Mouse (Mus musculus) adrenal gland, adult 8-10 months (tissue): ENCODE results near the gene Il11. TPM values are rescaled to one million over a fixed set of nuclear protein-coding genes. Genes with fewer than 3 reads are reported as not detected.
"Not testable (repeated sequence)": the region's sequence is repeated elsewhere in the genome, so short reads cannot be mapped to it uniquely, and the experiment has no call there.

Experiments used
- DNase-seq: peaks from one replicate; pipeline ENCODE4 v3.0.0; 2022
- total RNA-seq, 4 experiments: library from RNA; stranded (reverse); gene quantifications; 2 replicates each; pipeline ENCODE4 v1.2.4; 2022

The Il11 gene
- total RNA-seq: under 1 TPM; 0.28 to 0.37 (median 0.32) TPM

DNA sequence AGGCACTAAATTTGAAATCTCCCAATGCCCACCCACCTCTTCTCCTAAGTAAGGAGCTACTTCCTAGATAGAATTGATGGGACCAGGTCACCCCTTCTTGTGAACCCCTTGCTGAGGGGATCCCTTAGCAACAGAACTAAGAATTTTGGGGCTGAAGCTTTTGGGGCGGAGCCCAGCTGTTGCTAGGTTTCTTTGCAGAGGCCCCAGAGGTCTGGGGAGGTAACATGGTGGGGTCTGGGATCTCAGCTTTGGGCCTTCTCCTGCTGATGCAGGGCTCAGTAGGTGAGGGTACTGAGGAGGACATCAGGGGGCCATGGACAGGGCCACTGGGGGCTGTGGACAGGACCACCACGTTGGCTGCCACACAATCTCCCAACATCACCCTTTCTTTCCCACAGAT is at the start of gene Il11, which contains the start of gene Tmem190:
Gene Il11 (minus strand): TSS at position 101 of the 400 bp plus-strand sequence.
Gene Tmem190 (plus strand): TSS at position 179 of the 400 bp plus-strand sequence.
- DNase-seq: no peak

DNA sequence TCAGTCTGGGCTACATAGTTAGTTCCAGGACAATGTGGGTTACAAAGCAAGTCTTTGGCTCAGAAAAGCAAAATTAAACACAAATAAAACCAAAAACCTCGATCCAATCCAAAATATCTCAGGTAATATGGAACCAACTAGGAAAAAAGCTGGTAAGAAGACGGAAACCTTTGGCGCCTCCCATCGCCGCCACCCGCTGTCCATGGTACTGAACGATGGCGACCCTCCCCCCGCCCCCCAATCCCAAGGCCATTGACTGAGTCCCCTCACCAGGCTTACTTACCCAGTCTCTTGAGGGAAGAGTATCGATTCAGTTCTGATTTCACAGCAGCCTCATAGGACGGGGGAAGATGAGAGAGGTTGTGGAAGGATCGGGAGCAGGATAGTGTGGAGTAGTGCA is 47.8 kb upstream of the Il11 start:
- DNase-seq: no peak

DNA sequence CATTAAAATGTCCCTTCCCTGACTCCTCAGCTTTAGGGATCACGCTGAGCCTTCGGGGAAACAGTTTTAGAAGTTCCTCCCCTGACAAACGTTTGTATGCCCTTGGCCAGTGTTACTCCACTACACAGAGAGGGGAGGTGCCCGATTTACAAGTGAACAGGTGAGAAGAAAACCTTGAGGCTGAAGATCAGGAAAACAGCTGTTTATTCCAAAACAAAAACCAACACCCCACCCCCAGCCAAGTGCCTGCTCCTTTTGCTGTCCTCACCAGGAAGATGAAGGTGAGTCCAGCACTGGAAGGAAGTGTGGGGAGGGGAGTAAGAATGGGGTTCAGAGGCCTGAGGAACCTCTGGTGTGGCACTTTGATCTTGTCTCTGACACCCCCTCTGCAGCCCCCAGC is 42.7 kb upstream of the Il11 start:
- DNase-seq: no peak

DNA sequence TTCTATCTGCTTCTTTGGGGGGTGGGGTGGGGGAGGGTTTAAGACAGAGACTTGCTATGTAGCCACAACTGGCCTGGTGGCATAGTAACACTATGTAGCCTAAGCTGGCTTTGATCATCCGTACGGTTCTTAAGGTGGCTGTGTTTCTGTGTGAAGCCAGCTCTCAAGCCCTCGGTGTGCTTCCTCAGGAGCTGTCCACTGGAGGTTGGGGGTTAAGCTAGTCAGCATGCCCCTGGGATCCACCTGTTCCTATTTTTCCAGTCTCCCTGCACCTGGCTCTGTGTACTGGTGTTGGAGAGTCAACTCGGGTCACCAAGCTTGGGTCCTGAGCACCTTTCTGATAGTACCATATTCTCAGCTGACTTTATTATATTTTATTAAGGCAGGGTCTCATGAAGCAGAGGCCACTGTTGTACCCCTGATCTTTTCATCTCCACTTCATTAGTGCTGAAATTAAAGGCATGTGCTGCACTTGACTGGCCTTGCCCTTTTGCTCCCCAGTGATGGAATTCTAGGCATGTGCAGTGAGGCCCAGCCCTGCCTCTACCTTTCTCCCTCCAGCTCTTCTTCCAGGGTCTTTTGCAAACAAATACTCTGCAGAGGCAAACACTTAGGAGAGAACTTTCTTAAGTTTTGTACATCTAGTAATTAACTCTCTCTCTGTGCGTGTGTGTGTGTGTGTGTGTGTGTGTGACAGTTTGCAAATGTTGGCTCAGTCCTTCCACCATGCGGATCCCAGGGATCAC is 39.7 kb upstream of the Il11 start:
- DNase-seq: no peak

DNA sequence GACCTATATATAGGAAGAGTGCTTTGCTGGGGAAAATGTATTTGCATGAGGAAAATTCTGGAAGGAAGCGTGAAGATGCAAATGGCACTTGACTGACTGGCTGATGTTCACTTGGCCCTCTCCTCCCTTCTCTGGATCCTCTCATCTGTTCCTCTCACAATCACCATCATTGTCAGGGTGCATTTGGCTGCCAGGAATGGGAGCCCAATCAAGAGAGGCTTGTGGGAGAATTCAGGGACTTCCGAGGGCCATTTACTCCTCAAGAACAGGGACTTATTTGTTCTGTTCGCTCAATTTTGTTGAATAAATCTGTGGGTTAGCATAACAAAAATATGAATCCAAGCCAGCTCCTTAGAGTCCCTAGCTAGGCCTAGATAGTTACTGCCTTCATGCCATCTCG is 39.0 kb upstream of the Il11 start:
- no peak for DNase-seq

DNA sequence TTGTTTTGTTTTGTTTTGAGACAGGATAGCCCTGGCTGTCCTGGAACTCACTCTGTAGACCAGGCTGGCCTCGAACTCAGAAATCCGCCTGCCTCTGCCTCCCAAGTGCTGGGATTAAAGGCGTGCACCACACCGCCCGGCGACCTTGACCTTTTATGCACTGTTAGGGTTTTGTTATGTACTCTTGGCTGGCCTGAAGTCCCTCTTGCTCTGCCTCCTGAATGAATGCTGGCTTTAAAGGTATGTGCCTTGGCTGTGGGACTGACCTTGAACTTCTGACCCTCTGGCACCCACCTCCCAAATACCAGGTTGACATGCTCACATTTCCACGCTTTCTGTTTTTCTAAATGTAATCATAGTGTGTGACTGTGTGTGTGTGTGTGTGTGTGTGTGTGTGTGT is 38.3 kb upstream of the Il11 start:
- not testable (repeated sequence) for DNase-seq

DNA sequence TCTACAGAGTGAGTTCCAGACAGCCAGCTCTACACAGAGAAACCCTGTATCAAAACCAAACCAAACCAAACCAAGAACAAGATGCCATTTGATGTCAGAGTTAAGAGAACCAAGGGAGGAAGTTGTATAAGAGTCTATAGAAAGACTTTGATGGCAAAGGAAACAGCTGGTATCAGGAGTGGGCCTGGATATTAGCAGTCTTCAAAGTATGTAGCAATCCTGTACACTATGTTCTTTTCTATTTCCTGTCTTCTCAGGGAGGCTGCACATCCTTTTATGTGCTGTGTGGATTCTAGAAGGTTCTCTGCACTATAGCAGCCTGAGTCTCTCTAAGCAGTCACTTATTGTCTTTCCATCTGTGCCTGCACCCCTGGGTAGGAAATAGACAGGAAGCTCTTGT is 33.9 kb upstream of the Il11 start:
- no peak for DNase-seq

DNA sequence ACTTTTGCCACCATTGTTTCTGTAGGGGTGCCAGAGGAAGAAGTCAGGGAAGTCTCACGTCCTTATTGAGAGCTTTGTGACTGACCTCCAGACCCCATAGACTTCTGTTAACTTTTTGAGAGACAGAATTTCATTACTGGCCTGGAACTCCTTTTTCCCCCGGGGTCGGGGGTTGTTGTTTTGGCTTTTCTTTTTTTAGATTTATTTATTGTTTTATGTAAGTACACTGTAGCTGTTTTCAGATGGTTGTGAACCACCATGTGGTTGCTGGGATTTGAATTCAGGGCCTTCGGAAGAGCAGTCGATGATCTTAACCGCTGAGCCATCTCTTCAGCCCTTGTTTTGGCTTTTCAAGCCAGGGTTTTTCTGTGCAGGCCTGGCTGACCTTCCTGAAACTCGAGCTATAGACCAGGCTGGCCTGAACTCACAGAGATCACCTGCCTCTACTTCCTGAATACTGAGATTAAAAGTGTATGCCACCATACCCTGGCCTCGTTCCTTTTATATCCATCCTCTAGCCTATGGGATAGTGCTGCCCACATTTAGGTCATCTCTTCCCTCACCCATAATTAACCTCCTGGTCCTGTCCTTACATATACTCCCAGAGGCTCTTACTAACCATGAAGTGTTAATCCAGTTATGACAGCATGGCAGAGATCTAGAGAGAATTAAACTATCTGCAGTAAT is 30.6 kb upstream of the Il11 start:
- DNase-seq: no peak

DNA sequence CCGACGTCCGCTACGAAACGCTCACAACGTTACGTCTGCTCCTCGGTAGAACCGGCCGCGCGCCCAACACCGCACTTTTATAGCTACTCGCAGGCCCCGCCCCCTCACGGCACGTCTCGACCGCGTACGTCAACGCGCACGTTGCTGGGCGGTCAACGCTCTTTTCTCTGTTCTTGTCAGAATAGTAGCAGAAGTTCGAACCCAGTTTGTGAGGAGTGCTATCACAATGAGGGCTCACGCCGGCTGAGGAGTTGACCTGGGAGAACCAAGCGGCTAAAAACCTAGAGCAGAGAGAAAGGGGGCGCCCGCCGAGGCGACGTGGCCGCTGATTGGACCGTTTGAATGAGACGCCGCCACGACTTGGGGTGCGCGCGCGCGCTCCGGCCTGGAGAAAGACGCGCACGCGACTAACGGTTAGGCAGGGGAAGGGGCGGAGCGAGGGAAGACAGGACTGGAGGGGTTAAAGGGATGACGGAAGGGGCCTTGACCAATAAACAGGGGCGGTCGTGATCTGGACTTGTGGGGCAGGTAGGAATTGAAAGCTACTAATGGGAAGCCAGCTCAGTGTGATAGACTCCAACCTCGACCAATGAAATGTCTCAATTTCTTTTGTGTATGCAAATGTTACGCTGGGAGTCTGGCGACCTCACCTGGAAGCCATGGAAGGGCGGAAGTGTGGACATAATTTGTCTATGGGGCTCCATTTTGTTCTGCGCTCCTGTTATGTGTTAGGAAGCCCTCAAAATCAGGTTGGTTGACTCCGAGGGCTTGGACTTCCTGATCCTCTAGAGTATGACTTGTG is 29.8 kb upstream of the Il11 start, which contains the start of gene Ube2s:
Gene Ube2s (minus strand): TSS at position 288 of the 802 bp plus-strand sequence.
- DNase-seq: peak; percentile 99

DNA sequence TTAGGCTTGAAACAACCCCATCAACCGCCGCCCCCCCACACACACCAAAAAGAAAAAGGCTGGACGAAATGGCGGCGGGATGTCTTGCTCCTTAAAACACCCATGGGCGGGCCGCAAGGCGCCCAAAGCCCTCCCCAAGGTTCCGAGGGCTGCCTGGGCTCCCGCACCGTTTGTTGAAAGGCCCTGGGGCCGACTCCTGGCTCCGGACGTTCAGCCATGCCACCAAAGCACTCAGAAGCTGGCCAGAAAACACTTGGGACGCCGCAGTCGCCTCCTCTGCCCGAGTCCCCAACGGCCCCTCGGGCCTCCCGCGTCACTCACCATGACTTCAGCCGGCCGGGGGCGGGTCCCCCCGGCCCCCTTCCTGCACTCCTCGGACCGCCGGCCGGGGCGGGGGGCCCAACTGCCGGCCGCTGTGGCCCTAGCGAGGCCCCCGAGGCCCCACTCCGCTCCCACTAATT is 29.2 kb upstream of the Il11 start:
- peak; percentile 31 for DNase-seq

DNA sequence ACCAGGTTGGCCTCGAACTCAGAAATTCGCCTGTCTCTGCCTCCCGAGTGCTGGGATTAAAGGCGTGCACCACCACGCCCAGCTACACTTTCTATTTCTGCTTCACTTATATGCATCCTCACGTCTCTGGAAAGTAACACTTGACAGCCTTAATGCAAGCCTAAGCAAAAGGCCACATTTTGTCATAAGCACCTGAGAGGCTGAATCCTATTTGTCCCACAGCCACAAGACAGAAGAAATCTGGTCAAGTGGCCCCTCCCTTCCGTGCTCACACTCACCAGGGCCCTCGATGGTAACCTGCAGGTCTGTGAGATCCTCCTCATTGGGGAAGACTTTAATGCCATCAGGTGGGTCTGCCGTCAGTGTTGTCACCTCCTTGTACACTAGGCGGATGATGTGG is 28.5 kb upstream of the Il11 start:
- DNase-seq: not testable (repeated sequence)

DNA sequence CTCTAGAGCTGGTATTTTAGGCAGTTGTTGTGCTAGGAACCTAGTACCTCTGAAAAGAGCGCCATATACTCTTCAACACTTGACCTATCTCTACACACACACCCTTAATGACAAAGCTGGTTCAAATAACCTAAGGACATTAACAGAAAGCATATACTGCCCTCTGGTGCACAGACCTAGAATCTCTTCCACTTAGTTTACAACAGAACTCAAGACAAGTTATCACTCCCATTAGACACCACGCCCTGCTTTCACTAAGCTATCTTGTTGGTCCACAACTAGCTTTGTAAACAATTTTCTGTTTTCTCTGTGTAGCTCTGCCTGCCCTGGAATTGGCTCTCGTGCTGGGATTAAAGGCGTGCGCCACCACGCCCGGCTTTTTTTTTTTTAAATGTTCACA is 24.1 kb upstream of the Il11 start:
- DNase-seq: no peak

DNA sequence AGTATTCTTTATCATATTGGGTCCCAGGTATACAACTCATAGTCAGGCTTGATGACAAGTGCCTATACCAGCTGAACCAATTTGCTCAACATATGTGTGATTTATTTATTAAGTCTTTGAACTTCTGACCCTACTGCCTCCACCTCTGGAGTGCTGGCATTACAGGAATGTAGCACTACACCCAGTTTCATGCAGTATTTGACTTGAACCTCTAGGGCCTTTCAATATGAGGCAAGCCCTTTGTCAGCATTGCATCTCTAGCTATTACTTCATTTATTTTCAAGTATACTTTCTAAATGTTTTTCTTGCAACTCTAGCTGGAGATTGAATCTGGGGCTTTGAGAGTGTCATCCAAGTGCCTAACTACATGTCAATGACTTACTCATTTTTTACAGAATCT is 19.6 kb upstream of the Il11 start:
- no peak for DNase-seq

DNA sequence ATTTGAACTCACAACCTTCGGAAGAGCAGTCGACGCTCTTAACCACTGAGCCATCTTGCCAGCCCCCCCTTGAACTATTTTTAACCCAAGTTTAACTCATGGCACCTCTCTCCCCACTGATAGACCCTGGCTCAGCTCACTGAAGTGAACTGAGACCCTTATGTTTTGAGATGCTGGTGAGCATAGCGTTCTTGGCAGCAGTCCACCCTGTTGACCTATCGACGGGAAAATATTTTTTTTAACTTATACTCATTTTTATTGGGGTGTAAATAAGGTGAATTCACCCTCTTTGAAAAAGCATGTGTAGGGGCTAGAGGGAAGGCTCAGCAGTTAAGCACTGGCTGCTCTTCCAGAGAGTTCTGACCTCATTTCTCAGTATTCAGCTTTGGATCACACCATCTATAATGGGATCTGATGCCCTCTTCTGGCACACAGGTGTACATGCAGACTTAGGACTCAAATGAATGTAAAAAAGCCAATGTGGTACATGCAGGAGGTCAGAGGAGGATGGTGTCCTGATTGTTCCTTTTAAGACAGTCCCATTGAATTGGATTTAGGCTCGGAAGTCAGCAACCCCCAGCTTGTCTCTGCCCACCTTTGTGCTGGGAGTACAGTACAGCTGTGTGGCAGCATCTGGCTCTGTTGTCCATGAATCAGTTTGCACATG is 13.2 kb upstream of the Il11 start:
- no peak for DNase-seq

DNA sequence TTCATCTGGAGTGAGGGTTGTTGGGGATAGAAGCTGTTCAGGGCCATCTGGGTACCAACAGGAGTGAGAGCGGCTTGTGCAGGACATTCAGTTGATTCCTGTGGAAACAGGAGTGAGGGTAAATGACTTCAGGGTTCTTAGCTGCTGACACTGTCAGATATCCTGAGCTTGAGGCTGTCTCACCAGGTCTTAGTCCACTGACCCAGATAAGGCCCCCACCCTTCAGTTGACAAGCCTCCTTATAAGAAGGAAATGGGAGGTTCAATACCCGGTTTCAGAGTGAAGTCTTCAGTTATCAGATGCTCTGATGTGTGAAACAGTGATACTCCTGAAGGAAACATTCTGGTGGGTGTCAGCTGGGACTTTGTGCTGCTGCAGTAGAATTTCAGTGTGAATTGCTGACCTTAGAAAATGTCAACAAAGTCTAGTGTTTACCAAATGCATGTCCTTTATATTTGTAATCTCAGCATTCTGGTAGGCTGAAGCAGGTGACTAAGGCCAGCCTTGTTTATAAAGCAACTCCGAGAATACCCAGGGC is 12.0 kb upstream of the Il11 start:
- no peak for DNase-seq

DNA sequence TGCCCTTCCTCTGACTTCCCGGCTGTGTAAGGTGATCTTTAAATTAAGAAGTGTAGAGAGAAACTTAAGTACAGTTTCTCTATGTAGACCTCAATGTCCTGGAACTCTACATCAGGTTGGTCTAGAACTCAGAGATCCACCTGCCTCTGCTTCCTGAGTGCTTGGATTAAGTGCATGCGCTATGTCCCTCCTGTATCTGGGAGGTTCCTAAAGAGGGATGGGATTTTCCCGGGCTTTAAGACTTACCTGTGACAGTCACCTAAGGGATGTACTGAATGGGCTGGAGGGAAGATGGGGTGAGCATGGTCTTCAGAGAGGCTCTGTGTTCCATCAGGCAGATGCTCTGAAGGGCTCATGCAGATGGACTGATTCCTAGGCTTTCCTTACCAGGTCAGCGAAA is 11.0 kb upstream of the Il11 start:
- no peak for DNase-seq

DNA sequence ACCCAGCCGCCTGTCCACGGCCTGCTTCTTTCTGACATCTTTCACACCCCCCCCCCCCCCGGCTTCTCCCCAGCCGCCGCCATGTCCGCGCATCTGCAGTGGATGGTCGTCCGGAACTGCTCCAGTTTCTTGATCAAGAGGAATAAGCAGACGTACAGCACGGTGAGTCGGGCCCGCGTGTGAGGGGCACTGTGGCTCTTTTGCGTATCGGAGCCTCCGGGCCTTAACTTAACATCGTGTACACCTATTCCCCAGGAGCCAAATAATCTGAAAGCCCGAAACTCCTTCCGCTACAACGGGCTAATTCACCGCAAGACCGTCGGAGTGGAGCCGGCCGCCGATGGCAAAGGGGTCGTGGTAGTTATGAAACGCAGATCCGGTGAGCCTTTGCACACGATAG is 10.6 kb upstream of the Il11 start:
- DNase-seq: not testable (repeated sequence)

DNA sequence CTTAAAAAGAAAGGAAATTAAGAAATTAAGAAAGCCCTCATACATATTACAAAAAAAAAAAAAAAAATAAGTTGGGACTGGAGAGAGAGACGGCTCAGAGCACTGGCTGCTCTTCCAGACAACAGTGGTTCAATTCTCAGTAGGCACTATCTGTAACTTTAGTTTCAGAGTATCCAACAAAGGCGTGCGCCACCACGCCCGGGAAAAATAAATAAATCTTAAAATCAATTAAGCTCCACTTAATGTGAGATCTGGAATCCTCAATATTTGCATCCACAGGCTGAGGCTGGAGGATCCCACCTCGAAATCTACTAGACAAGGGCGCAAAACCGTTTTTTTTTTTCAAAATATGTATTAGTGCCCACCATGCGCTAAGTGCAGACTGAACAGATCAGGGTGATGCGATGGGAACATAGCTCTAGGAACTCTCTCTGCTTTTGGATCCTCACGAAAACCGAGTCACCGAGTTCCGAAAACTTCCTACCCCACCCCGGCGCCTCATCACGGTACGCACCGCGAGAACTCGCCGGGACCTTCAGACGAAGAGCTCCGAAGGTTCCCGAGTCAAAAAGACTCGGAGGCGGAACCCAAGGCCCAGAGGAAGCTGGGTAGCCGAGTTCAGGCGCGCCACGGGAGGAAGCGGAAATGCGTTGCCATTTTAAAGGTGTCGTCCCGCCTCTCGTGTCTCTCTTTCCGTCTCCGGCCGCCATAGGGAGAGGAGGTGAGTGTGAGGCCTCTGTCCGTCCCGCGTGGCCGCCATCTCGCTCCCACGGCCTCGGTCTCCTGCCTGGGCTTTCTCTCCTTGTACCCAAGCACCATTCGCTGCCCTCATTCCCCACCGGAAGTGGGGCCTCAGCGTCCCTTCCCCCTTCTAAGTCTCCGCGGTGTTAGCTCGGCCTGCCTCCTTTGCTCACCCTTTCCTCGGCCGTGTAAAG is 9.9 kb upstream of the Il11 start, which contains the start of gene Rpl28:
Gene Rpl28 (plus strand): TSS at position 597 of the 935 bp plus-strand sequence.
- peak; percentile 95 for DNase-seq

DNA sequence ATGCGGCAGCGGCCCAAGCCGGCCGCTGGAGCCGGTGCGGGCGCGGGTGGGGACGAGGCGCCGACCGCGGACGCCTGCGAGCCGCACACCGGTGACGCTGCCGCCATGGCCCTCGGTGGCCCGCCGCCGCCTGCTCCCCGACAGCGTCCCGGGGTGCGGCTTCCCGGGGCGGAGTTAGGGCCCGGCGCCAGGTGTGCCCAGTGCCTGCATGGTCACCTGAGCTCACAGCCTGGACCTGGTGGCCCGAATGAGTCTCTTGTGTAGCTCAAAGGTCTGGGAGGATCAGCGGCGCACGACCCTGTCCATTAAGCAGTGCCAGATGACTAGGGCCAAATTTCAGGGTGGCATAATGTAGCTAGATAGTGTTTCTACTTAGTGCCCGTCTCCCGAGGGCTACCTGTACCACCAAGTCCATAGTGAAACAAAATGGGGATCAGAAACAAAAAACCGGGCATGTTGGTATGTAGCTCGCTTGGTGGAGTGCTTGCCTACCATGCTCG is 6.8 kb upstream of the Il11 start, which contains the start of gene Tmem238:
Gene Tmem238 (minus strand): TSS at position 221 of the 500 bp plus-strand sequence.
- DNase-seq: peak; percentile 27
